Mouse (Mus musculus): ENCODE measurements around the gene Actl11. TPM values are rescaled to one million over a fixed set of nuclear protein-coding genes. Genes with fewer than 3 reads are reported as not detected.

Gene Actl11
- polyA plus RNA-seq, 1 experiment from 2014 or later, result not detected

DNA sequence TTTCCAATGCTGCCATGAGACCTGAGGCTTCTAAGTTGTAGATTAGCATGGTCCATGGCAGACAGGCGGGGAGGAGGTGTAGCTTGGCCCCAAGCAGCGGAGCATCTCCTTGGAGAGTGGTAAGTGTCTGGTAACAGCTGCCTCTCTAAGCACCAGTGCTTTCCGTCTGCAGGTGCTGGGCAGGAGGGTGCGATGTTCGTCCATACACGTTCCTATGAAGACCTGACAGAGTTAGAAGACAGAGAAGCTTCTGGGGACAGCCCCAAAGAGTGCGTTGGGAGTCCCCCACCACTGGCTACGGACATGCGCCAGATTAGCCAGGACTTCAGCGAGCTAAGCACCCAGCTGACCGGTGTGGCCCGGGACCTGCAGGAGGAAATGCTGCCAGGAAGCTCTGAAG is 28.4 kb upstream of the Actl11 start:
- whole genome bisulfite sequencing, result 70% methylated on average over 12 of the region's 12 CpGs
- Histone ChIP-seq H3K9me3 (ENCODE audit: low read depth, low read length) (no peaks in the 10 kb centered on the region), H3K4me1 (ENCODE audit: insufficient read depth) (no peaks in the 10 kb centered on the region), H3K36me3 (ENCODE audit: insufficient read depth) (0 out of 2 replicates have a peak, but pooled peaks cover 3% of the 10 kb centered on the region), H3K4me2 (no peak overlapping the region), H3K27me3 (ENCODE audit: insufficient read depth, low read length) (peaks cover 10% of the 10 kb centered on the region; the same call in 1 of the 2 replicates), H3K9ac (no peak overlapping the region), H3K27ac (ENCODE audit: low read depth) (no peak overlapping the region), H3K4me3 (ENCODE audit: low read depth, low read length) (no peak overlapping the region)
- no peak for TF ChIP-seq CTCF (IDR thresholded peaks at IDR 0.05; ENCODE audit: low read depth)
- DNase-seq, result no peak
- ATAC-seq (ENCODE audit: insufficient read depth), result no peak

DNA sequence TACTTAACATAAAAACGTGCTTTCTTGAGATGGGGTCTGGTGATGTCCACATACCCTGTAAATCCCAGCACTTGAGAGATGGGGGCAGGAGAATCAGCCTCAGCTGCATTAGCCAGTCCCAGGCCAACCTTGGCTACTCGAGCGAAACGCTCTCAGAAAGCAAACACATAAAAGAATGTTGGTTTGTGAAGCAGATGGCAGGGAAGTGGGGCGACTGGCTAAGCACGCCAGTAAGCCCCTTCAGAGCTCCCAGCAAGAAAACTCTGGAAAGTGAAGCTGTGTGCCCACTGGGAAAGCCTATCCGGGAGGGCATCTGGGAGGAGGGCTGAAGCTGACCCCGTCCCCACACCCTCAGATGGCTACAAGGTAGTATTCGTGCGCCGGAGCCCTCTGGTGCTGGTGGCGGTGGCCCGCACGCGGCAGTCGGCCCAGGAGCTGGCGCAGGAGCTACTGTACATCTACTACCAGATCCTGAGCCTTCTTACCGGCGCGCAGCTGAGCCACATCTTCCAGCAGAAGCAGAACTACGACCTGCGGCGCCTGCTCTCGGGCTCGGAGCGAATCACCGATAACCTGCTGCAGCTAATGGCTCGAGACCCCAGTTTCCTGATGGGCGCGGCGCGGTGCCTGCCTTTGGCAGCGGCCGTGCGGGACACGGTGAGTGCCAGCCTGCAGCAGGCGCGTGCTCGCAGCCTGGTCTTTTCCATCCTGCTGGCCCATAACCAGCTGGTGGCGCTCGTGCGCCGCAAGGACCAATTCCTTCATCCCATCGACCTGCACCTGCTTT is 27.2 kb upstream of the Actl11 start:
- H3K27me3 ChIP-seq (ENCODE audit: insufficient read depth, low read length), result peaks cover 10% of the 10 kb centered on the region; the same call in 1 of the 2 replicates
- no peaks in the 10 kb centered on the region for H3K9me3 ChIP-seq (ENCODE audit: low read depth, low read length)
- H3K4me3 ChIP-seq (ENCODE audit: low read depth, low read length), result peak overlapping the region; percentile 19
- peak; percentile 76 for TF ChIP-seq CTCF (IDR thresholded peaks at IDR 0.05; ENCODE audit: low read depth)
- H3K4me1 ChIP-seq (ENCODE audit: insufficient read depth), result peaks cover under 1% of the 10 kb centered on the region; the same call in 1 of the 2 replicates
- peak; percentile 33; the same call in 1 of the 2 replicates for ATAC-seq (ENCODE audit: insufficient read depth)
- peak; percentile 85 for DNase-seq
- H3K9ac ChIP-seq, result peak overlapping the region; percentile 28; the same call in 1 of the 2 replicates
- no peak overlapping the region for H3K27ac ChIP-seq (ENCODE audit: low read depth)
- 0 out of 2 replicates have a peak, but pooled peaks cover 3% of the 10 kb centered on the region for H3K36me3 ChIP-seq (ENCODE audit: insufficient read depth)
- peak overlapping the region; percentile 61 for H3K4me2 ChIP-seq
- 7% methylated on average over 44 of the region's 44 CpGs for WGBS

DNA sequence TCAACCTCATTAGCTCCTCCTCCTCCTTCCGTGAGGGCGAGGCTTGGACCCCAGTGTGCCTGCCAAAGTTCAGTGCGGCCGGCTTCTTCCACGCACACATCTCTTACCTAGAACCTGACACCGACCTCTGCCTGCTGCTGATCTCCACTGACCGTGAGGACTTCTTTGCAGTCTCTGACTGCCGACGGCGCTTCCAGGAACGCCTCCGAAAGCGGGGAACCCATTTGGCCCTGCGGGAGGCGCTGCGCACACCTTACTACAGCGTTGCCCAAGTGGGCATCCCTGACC is 26.7 kb upstream of the Actl11 start:
- Histone ChIP-seq H3K4me2 (peak overlapping the region; percentile 61), H3K9ac (no peak overlapping the region), H3K9me3 (ENCODE audit: low read depth, low read length) (no peaks in the 10 kb centered on the region), H3K27me3 (ENCODE audit: insufficient read depth, low read length) (peaks cover 10% of the 10 kb centered on the region; the same call in 1 of the 2 replicates), H3K4me3 (ENCODE audit: low read depth, low read length) (peak overlapping the region; percentile 19), H3K4me1 (ENCODE audit: insufficient read depth) (peaks cover 6% of the 10 kb centered on the region), H3K27ac (ENCODE audit: low read depth) (no peak overlapping the region), H3K36me3 (ENCODE audit: insufficient read depth) (0 out of 2 replicates have a peak, but pooled peaks cover 3% of the 10 kb centered on the region)
- no peak for TF ChIP-seq CTCF (IDR thresholded peaks at IDR 0.05; ENCODE audit: low read depth)
- ATAC-seq (ENCODE audit: insufficient read depth), result no peak
- 18% methylated on average over 17 of the region's 17 CpGs for WGBS
- no peak for DNase-seq

DNA sequence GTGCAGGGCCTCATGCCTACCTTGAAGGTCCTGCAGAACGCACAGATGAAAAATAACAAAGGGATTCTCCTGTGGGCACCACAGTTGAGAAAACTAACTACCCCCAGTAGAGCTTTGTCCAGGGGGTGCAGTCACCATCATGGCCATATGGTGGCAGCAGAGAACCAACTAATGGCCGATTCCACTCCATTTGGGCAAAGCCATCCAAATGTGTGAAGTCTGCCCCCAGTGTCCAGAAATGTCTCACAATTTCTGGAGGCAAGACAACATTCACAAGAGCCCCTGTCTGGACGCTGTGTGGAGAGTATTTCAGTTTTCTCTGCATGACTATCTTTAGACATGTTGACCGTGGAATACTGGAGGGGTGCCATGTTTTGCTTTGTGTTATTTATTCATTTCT is 23.5 kb upstream of the Actl11 start:
- peaks cover 10% of the 10 kb centered on the region; the same call in 1 of the 2 replicates for H3K27me3 ChIP-seq (ENCODE audit: insufficient read depth, low read length)
- TF ChIP-seq CTCF (IDR thresholded peaks at IDR 0.05; ENCODE audit: low read depth), result peak; percentile 98
- ATAC-seq (ENCODE audit: insufficient read depth) (peak; percentile 33), DNase-seq (peak; percentile 97)
- no peaks in the 10 kb centered on the region for H3K36me3 ChIP-seq (ENCODE audit: insufficient read depth)
- no peaks in the 10 kb centered on the region for H3K9me3 ChIP-seq (ENCODE audit: low read depth, low read length)
- H3K27ac ChIP-seq (ENCODE audit: low read depth), result 0 out of 2 replicates have a peak overlapping the region, but pooled peaks have one; percentile 10
- H3K4me2 ChIP-seq, result no peak overlapping the region
- WGBS, result 1% methylated on average over 4 of the region's 4 CpGs
- H3K4me3 ChIP-seq (ENCODE audit: low read depth, low read length), result no peak overlapping the region
- H3K9ac ChIP-seq, result no peak overlapping the region
- H3K4me1 ChIP-seq (ENCODE audit: insufficient read depth), result peaks cover 21% of the 10 kb centered on the region

DNA sequence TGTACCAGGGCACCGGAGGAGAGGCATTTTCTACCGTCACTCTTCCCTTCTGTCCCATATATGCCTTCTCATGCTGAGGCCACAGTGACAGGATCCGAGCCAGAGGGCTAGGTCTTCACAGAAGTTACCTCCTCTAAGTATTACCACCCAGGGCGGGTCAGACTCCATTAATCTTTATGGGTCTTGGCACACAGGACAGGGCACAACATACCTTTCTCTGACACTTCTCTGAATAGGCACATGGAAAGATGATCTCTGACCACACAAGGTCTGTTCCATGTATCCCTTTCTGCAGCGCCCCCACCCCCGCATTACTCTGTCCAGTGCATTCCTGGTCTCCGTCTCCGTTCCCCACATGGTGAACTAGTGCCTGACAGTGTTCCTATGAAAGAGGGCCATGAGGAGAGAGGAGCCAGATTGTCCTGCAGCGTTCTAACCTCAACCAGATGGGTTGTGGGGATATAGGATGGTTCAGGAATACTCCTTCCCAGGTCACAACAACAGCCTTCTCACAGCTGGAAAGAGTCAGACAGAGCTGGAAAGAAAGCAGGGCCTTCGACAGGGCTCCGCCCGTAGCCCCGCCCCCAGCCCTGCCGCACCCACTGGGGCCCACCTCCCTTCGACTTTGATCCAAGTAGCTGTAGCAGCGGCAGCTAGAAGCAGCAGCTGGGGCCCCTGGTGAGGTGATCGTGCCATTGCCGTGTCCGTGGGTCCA is 21.9 kb upstream of the Actl11 start, which contains the start of gene Mst1r:
Mst1r (plus strand) TSS at position 622 of the 715 bp plus-strand sequence.
- ATAC-seq (ENCODE audit: insufficient read depth) (peak; percentile 83), DNase-seq (peak; percentile 87)
- Histone ChIP-seq H3K36me3 (ENCODE audit: insufficient read depth) (no peaks in the 10 kb centered on the region), H3K4me3 (ENCODE audit: low read depth, low read length) (peak within 1 kb of the TSS; percentile 36), H3K4me1 (ENCODE audit: insufficient read depth) (peaks cover 24% of the 10 kb centered on the region), H3K4me2 (peak within 1 kb of the TSS; percentile 67), H3K27me3 (ENCODE audit: insufficient read depth, low read length) (no peaks in the 10 kb centered on the region), H3K9me3 (ENCODE audit: low read depth, low read length) (no peaks in the 10 kb centered on the region), H3K9ac (peak within 1 kb of the TSS; percentile 62), H3K27ac (ENCODE audit: low read depth) (peak within 1 kb of the TSS; percentile 58; the same call in 1 of the 2 replicates)
- TF ChIP-seq CTCF (IDR thresholded peaks at IDR 0.05; ENCODE audit: low read depth), result no peak
- 16% methylated on average over 19 of the region's 19 CpGs for WGBS

DNA sequence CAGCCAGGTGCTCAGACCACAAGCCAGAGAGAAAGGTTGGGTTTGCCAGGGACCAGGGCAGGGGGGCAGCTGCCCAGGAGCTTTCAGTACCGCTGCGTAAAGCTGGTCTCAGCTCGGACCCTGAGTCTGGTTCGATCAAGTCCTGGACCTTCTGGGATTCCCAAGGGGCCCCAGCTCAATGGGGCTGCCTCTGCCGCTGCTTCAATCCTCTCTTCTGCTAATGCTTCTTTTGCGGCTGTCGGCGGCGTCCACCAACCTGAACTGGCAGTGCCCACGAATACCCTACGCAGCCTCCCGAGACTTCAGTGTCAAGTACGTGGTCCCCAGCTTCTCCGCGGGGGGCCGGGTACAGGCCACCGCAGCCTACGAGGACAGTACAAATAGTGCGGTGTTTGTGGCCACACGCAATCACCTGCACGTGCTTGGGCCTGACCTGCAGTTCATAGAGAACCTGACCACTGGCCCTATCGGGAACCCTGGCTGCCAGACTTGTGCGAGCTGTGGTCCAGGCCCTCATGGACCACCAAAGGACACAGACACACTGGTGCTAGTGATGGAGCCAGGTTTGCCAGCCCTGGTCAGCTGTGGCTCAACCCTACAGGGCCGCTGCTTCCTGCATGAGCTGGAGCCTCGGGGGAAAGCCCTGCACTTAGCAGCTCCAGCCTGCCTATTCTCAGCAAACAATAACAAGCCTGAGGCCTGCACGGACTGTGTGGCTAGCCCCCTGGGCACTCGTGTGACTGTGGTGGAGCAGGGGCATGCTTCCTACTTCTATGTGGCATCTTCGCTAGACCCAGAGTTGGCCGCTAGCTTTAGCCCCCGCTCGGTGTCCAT is 21.1 kb upstream of the Actl11 start:
- H3K4me1 ChIP-seq (ENCODE audit: insufficient read depth), result peaks cover 24% of the 10 kb centered on the region
- TF ChIP-seq CTCF (IDR thresholded peaks at IDR 0.05; ENCODE audit: low read depth), result 0 out of 2 replicates have a peak, but pooled peaks have one; percentile 8
- DNase-seq (peak; percentile 32), ATAC-seq (ENCODE audit: insufficient read depth) (no peak)
- H3K27me3 ChIP-seq (ENCODE audit: insufficient read depth, low read length), result no peaks in the 10 kb centered on the region
- H3K36me3 ChIP-seq (ENCODE audit: insufficient read depth), result no peaks in the 10 kb centered on the region
- no peak overlapping the region; the same call in 1 of the 2 replicates for H3K27ac ChIP-seq (ENCODE audit: low read depth)
- 42% methylated on average over 31 of the region's 31 CpGs for WGBS
- H3K9me3 ChIP-seq (ENCODE audit: low read depth, low read length), result no peaks in the 10 kb centered on the region
- H3K4me2 ChIP-seq, result peak overlapping the region; percentile 67
- H3K9ac ChIP-seq, result peak overlapping the region; percentile 62
- H3K4me3 ChIP-seq (ENCODE audit: low read depth, low read length), result peak overlapping the region; percentile 36
